Mouse (Mus musculus) megakaryocyte, embryonic 14.5 days (primary cell): ENCODE results near the gene Greb1. TPM values are rescaled to one million over a fixed set of nuclear protein-coding genes. Genes with fewer than 3 reads are reported as not detected.

Source experiments
- H3K27me3 ChIP-seq: replicated peaks from 2 replicates; pipeline ENCODE3; 2012; ENCODE audit warnings: inconsistent platforms
- H3K36me3 ChIP-seq: replicated peaks from 2 replicates; pipeline ENCODE3; 2012; ENCODE audit warnings: low read length, inconsistent platforms, mixed read lengths
- H3K4me1 ChIP-seq: 2 replicates; pipeline ENCODE4 v1.6.1; 2012; ENCODE audit warnings: inconsistent platforms
- H3K4me3 ChIP-seq: replicated peaks from 2 replicates; pipeline ENCODE3; 2012; ENCODE audit warnings: moderate library complexity, mild to moderate bottlenecking, inconsistent platforms
- H3K9me3 ChIP-seq: 2 replicates; pipeline ENCODE4 v1.6.1; 2012; ENCODE audit warnings: inconsistent platforms
- FLI1 ChIP-seq: IDR thresholded peaks from 2 replicates; pipeline ENCODE4 v1.6.1; 2012; ENCODE audit warnings: low read length, inconsistent platforms, mixed read lengths
- GATA1 ChIP-seq: IDR thresholded peaks from 3 replicates; pipeline ENCODE4 v1.6.1; 2012; ENCODE audit warnings: mixed read lengths, low read length, inconsistent platforms, borderline replicate concordance
- polyA plus RNA-seq: library from polyadenylated mRNA; stranded (reverse); fragments of >175 nt; gene quantifications from 2 replicates; pipeline ENCODE4 v1.2.3, GENCODE M21; 2012; ENCODE audit warnings: low replicate concordance; ENCODE audit not compliant: insufficient read depth

Greb1 gene
- polyA plus RNA-seq, 1 experiment, result 0.02 TPM

DNA sequence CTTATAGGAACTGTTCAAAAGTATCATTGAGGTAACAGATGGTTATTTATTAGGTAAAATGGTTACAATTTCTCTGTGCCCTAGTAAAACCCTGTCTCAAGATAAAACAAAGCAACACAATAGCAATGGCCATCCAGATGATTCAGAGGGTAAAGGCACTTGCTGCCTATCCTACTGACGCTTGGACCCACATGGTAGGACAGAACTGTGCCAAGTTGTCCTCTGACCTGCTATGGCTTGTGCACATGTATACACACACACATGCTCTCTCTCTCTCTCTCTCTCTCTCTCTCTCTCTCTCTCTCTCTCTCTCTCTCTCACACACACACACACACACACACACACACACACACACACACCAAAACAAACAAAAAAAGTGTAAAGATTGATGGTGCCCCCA is 11.5 kb downstream of the Greb1 start:
- 0 out of 2 replicates have a peak, but pooled peaks cover 3% of the 10 kb centered on the region for H3K4me1 ChIP-seq
- 0 out of 2 replicates have a peak, but pooled peaks cover 2% of the 10 kb centered on the region for H3K9me3 ChIP-seq
- H3K27me3 ChIP-seq, result peaks cover 17% of the 10 kb centered on the region
- no peak overlapping the region for H3K4me3 ChIP-seq
- TF ChIP-seq GATA1 (no peak), FLI1 (no peak)
- no peaks in the 10 kb centered on the region for H3K36me3 ChIP-seq

DNA sequence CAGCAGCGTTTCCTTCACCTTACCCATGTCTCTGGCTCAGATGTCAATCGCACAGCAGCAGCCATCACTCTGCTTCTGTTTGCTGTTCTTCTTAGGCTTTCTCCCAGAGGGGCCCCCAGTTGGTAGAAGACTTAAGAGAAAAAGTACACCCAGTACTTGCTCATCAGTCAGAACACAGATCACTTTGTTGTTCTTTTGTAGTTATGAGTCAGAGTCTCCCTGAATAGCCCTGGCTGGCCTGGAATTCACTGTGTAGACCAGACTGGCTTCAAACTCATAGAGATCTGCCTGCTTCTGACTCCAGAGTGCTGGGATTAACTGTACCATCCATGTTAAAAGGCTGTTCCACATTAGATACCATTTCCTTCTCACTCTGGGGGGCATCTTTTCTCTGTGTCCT is 12.1 kb downstream of the Greb1 start:
- Histone ChIP-seq H3K4me1 (0 out of 2 replicates have a peak, but pooled peaks cover 3% of the 10 kb centered on the region), H3K4me3 (no peak overlapping the region)

DNA sequence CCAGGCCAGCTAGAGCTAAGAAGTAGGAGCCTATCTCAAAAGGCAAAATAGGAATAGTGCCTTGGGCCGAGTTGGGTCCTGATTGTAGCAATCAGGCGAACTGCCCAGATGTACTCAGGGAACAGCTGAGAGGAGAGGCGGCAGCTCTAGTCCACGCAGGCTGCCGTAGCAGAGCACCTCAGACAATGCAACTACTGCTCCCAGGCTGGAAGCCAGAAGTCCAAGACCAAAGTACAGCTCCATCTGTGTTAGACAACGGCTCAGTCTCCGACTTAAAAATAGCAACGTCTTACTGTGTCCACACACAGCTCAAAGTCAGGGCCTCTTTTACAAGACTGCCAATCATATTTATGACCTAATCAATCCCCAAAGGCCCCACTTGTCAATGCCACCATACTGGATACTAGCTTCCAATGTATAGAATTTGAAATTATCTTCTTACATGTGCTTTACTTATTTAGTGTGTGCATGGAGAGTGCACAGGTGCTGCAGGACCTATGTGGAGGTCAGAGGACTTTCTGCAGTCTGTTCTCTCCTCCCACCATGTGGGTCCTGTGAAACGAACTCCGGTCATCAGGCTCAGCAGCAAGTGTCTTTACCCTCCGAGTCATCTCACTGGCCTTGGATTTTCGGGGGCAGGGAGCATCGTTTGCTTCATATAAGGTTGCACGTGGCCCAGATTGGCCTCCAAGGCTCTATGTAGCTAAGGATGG is 19.5 kb downstream of the Greb1 start:
- no peak for TF ChIP-seq FLI1
- no peak for TF ChIP-seq GATA1
- peaks cover 7% of the 10 kb centered on the region for H3K27me3 ChIP-seq

More for the DNA sequence above, 12.1 kb downstream of the Greb1 start:
- H3K27me3 ChIP-seq, result peaks cover 17% of the 10 kb centered on the region
- no peak for TF ChIP-seq GATA1
- no peak for TF ChIP-seq FLI1
- H3K9me3 ChIP-seq, result 0 out of 2 replicates have a peak, but pooled peaks cover 2% of the 10 kb centered on the region
- no peaks in the 10 kb centered on the region for H3K36me3 ChIP-seq

DNA sequence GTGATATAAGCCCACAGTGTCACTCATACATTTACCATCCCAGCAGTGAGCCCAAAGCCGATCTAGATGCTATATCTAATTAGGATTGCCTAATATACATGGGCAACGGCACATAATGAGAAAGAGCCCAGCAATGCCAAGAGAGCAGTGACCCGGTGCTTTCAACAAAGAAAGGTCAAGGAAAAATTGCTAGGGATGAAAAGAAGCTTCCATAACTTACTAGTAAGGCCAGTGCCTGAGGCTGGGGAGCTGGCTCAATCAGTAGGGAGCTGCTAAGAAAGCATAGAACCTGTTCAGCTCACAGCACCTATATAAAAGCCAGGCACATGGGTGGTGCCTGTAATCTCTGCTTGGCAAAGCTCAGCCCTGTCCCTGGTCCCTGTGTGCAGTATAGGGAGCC is 20.4 kb downstream of the Greb1 start:
- no peak for TF ChIP-seq GATA1
- TF ChIP-seq FLI1, result no peak
- Histone ChIP-seq H3K4me3 (no peak overlapping the region), H3K36me3 (no peaks in the 10 kb centered on the region), H3K9me3 (no peaks in the 10 kb centered on the region), H3K4me1 (peaks cover 6% of the 10 kb centered on the region; the same call in 1 of the 2 replicates), H3K27me3 (peaks cover 7% of the 10 kb centered on the region)

More for the DNA sequence above, 19.5 kb downstream of the Greb1 start:
- no peaks in the 10 kb centered on the region for H3K36me3 ChIP-seq
- no peaks in the 10 kb centered on the region for H3K9me3 ChIP-seq
- peaks cover 6% of the 10 kb centered on the region; the same call in 1 of the 2 replicates for H3K4me1 ChIP-seq
- H3K4me3 ChIP-seq, result no peak overlapping the region

DNA sequence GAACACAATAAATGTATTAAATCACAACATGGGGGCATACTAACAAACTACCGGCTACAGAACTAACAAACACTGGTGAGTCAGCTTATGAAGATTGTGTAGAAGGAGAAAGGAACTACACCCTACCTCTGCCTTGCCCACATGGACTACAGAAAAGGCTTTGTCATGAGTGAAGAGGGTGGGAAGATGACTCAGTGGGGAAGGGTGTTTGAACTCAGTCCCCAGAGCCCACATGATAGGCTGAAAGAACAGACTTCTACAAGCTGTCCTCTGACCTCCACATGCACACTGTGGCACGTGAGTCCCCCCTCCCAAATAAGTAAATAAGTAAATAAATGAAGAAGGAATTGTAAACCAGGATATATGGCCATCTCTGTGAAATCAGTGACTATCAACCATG is 21.5 kb downstream of the Greb1 start:
- Histone ChIP-seq H3K27me3 (peaks cover 7% of the 10 kb centered on the region), H3K9me3 (no peaks in the 10 kb centered on the region), H3K4me3 (no peak overlapping the region), H3K4me1 (peaks cover 6% of the 10 kb centered on the region; the same call in 1 of the 2 replicates), H3K36me3 (no peaks in the 10 kb centered on the region)
- TF ChIP-seq FLI1 (no peak), GATA1 (no peak)

DNA sequence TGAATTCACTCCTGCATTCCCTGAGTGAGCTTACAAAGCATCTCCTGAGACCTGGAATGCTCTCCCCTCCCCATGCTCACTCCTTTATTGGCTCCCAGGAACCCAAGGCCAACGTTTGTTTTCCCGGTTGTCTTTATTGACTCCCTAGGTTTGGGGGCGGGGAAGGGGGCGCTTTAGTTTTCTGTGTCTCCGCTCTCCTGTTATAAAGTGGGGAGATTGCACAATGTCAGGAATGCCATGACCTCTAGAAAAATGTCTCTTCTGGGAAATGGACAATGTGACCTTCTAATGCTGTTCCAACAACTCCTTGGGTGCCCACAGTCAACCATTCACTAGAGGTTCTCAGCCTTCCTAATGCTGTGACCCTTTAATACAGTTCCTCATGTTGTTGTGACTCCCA is 22.2 kb downstream of the Greb1 start:
- Histone ChIP-seq H3K4me3 (no peak overlapping the region), H3K36me3 (no peaks in the 10 kb centered on the region), H3K9me3 (no peaks in the 10 kb centered on the region), H3K27me3 (peaks cover 7% of the 10 kb centered on the region), H3K4me1 (peaks cover 6% of the 10 kb centered on the region; the same call in 1 of the 2 replicates)
- no peak for TF ChIP-seq GATA1
- TF ChIP-seq FLI1, result no peak

DNA sequence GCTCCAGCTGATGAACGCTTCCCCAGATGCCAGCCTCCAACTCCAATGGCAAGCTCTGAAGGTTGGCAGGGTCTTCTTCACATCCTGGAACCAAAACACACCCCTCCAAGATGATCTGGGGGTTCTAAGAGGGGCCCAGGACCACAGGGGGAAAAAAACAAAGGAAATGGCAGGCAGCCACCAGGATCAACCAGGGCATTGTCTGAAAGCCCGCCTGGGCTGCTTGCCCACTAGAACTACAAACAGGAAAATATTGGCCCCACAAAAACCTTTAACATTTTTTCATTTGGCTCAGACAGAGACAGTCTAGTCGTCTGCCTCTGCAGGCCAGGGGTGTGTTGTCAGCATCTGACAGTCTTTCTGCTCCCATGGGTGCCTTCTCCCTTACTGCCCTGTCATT is 25.3 kb downstream of the Greb1 start:
- Histone ChIP-seq H3K4me3 (no peak overlapping the region), H3K9me3 (no peaks in the 10 kb centered on the region)
- TF ChIP-seq FLI1, result no peak
- no peak for TF ChIP-seq GATA1

DNA sequence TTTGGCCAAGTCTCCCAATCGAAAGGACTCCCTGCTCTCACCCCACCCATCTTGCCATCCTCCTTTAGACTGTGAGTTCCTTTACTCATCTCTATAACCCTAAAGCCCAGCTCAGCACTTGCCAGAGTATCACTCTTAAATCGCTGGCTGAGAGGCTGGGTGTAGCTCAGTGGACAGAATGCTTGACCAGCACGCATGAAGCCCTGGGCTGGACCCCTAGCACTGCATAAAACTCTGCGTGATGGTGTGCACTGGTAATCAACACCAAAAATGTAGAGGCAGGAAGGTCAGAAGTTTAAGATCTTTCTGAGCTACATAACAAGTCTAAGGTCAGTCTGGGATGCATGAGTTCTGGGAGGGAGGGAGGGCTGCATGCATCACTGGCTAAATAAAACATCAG is 26.1 kb downstream of the Greb1 start:
- Histone ChIP-seq H3K9me3 (no peaks in the 10 kb centered on the region), H3K27me3 (peaks cover 14% of the 10 kb centered on the region)
- TF ChIP-seq FLI1 (no peak), GATA1 (no peak)

More for the DNA sequence above, 25.3 kb downstream of the Greb1 start:
- Histone ChIP-seq H3K4me1 (peaks cover 6% of the 10 kb centered on the region), H3K27me3 (peaks cover 12% of the 10 kb centered on the region), H3K36me3 (no peaks in the 10 kb centered on the region)

DNA sequence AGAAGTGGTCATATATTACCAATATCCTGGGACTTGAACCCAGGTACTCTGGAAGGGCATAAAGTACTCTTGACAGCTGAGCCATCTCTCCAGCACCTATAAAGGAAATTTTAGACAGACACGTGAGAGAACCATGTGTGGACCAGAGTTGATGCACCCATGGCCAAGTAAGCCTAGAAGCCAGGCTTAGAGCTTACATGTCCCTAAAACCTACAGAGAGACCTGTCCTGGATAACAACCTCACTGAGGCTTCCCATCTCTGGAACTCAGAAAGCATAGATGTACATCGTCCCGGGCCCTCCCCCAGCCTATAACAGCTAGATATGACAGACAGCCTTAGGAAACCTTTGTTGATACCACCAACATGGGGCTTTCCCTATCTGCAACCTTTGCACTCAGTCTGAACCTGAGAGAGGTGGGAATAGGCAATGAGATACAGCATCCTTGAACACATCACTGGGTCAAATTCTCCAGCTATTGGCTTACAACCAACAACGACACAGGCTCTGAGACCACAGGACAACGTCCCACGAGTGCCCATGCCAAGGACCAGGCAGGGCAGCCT is 31.0 kb downstream of the Greb1 start:
- no peak for TF ChIP-seq FLI1
- no peak for TF ChIP-seq GATA1
- no peak overlapping the region for H3K4me3 ChIP-seq
- no peaks in the 10 kb centered on the region; the same call in 1 of the 2 replicates for H3K4me1 ChIP-seq
- no peaks in the 10 kb centered on the region for H3K9me3 ChIP-seq
- no peaks in the 10 kb centered on the region for H3K36me3 ChIP-seq
- H3K27me3 ChIP-seq, result peaks cover 15% of the 10 kb centered on the region

More for the DNA sequence above, 26.1 kb downstream of the Greb1 start:
- no peak overlapping the region for H3K4me3 ChIP-seq
- H3K36me3 ChIP-seq, result no peaks in the 10 kb centered on the region
- H3K4me1 ChIP-seq, result peaks cover 6% of the 10 kb centered on the region

DNA sequence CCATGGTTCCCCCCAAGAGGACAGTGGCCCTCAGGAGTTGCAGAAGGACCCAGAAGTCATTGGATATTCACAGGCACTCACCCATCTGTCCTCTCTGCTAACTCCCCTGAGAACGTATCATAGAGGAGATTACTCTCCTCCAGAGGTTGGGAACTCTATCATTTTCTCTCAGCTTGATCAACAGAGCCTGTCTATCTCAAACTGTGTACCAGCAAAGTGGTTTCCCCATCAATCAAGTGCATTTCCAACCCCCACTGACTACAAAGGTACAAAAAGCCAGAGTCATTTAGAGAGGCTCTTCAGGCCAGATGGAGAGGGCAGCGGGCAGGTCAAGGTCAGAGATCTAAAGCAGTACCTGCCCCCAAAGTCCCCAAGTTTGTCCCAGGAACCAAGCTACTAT is 32.0 kb downstream of the Greb1 start:
- Histone ChIP-seq H3K27me3 (peaks cover 15% of the 10 kb centered on the region), H3K4me3 (no peak overlapping the region), H3K9me3 (no peaks in the 10 kb centered on the region), H3K36me3 (no peaks in the 10 kb centered on the region), H3K4me1 (no peaks in the 10 kb centered on the region; the same call in 1 of the 2 replicates)
- no peak for TF ChIP-seq GATA1
- no peak for TF ChIP-seq FLI1
